Mouse (Mus musculus) C2C12 (cell line): ENCODE measurements around the gene Ric8b.

ENCODE experiments used
- CTCF ChIP-seq: IDR thresholded peaks from one replicate; pipeline ENCODE4 v1.5.1; 2011; ENCODE audit not compliant: control insufficient read depth, insufficient read depth, insufficient read length
- MYOD1 ChIP-seq: IDR thresholded peaks from one replicate; pipeline ENCODE4 v1.6.1; 2011; ENCODE audit warnings: low read depth; ENCODE audit not compliant: control insufficient read depth, insufficient read length

- TF ChIP-seq CTCF (no peak), MYOD1 (no peak)
These were observed 32.2 kb downstream of the Ric8b start for GRCm38 (mm10) chr10:84949684-84950010.
